Mouse (Mus musculus): ENCODE data around the gene Plcz1.

DNA sequence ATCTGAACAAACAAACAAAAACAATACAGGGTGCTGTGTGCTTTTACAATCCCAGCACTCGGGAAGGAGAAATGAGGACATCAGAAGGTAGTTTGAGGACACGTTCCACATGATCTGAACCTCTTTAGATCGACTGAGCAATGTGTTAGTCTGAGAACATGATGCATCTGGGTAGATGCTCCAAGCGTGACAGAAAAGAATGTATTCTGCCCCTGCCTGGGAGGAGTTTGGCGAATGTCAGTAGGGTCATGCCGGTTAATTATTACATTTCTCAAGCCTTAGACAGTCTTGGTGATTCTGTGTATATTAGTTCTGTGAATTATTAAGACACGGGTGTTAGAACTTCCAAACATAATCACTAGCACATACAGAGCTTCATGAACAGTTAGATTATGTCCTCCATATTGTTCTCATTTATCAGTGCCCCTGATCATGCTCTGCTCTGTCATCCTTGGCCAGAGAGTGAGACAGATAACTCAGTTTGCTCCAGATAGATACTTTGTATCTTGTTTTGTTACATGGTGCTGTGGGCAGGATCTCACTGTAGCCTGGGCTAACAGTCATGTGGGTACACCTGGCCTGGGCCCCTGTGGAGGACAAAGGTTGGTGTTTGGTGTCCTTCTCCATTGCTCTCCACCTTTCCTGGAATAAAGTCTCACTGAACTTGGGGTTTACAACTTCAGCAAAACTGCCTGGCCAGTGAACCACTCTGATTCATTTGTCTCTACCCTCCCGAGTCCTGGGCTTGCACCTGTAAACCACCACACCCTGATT, 94.0 kb downstream of the Plcz1 start:
- TF ChIP-seq POLR2A (IDR thresholded peaks at IDR 0.05; ENCODE audit: borderline replicate concordance, insufficient read depth, low read length), result no peak
- no peak for TF ChIP-seq CTCF (IDR thresholded peaks at IDR 0.05; ENCODE audit: borderline replicate concordance, insufficient read depth, low read depth, low read length)

All from cerebellum, adult 2 months (tissue).